Mouse (Mus musculus): ENCODE data around the gene Slc25a22. TPM values are rescaled to one million over a fixed set of nuclear protein-coding genes. Genes with fewer than 3 reads are reported as not detected.

Slc25a22 gene
- polyA plus RNA-seq, 1 experiment = 22.2 TPM

- peaks cover 94% of the 10 kb centered on the region for H3K4me1 ChIP-seq
- H3K4me3 ChIP-seq (replicated peaks) = peak overlapping the region; percentile 99
- no peaks in the 10 kb centered on the region for H3K9me3 ChIP-seq
- peaks cover 45% of the 10 kb centered on the region for H3K36me3 ChIP-seq (replicated peaks; ENCODE audit: low read length)
- peaks cover 12% of the 10 kb centered on the region for H3K27me3 ChIP-seq (replicated peaks)
- no peak for TF ChIP-seq FLI1 (IDR thresholded peaks at IDR 0.05; ENCODE audit: low read length)
- no peak for TF ChIP-seq GATA1 (IDR thresholded peaks at IDR 0.05; ENCODE audit: borderline replicate concordance, low read length)
Measured at GRCm38 (mm10) chr7:141466607-141467148, 29.0 kb upstream of the Slc25a22 start.

GRCm38 (mm10) chr7:141466045-141466394 is 28.3 kb upstream of the Slc25a22 start:
- Histone ChIP-seq H3K4me3 (replicated peaks) (peak overlapping the region; percentile 86), H3K36me3 (replicated peaks; ENCODE audit: low read length) (peaks cover 39% of the 10 kb centered on the region), H3K27me3 (replicated peaks) (peaks cover 16% of the 10 kb centered on the region), H3K9me3 (no peaks in the 10 kb centered on the region), H3K4me1 (peaks cover 95% of the 10 kb centered on the region)
- TF ChIP-seq FLI1 (IDR thresholded peaks at IDR 0.05; ENCODE audit: low read length) (no peak), GATA1 (IDR thresholded peaks at IDR 0.05; ENCODE audit: borderline replicate concordance, low read length) (no peak)

GRCm38 (mm10) chr7:141465388-141466044 is 27.8 kb upstream of the Slc25a22 start:
- Histone ChIP-seq H3K27me3 (replicated peaks) (peaks cover 20% of the 10 kb centered on the region), H3K36me3 (replicated peaks; ENCODE audit: low read length) (peaks cover 39% of the 10 kb centered on the region), H3K9me3 (no peaks in the 10 kb centered on the region), H3K4me1 (peaks cover 95% of the 10 kb centered on the region), H3K4me3 (replicated peaks) (peak overlapping the region; percentile 86)
- TF ChIP-seq FLI1 (IDR thresholded peaks at IDR 0.05; ENCODE audit: low read length) (no peak), GATA1 (IDR thresholded peaks at IDR 0.05; ENCODE audit: borderline replicate concordance, low read length) (no peak)

GRCm38 (mm10) chr7:141464603-141465201 is 27.0 kb upstream of the Slc25a22 start:
- Histone ChIP-seq H3K4me3 (replicated peaks) (peak overlapping the region; percentile 86), H3K4me1 (peaks cover 92% of the 10 kb centered on the region), H3K27me3 (replicated peaks) (peaks cover 20% of the 10 kb centered on the region), H3K9me3 (no peaks in the 10 kb centered on the region), H3K36me3 (replicated peaks; ENCODE audit: low read length) (peaks cover 39% of the 10 kb centered on the region)
- TF ChIP-seq FLI1 (IDR thresholded peaks at IDR 0.05; ENCODE audit: low read length) = no peak
- TF ChIP-seq GATA1 (IDR thresholded peaks at IDR 0.05; ENCODE audit: borderline replicate concordance, low read length) = no peak

GRCm38 (mm10) chr7:141463824-141464602 is 26.3 kb upstream of the Slc25a22 start:
- Histone ChIP-seq H3K4me1 (peaks cover 92% of the 10 kb centered on the region), H3K27me3 (replicated peaks) (peaks cover 20% of the 10 kb centered on the region)

GRCm38 (mm10) chr7:141462333-141462821 is 24.7 kb upstream of the Slc25a22 start:
- Histone ChIP-seq H3K4me1 (peaks cover 95% of the 10 kb centered on the region), H3K4me3 (replicated peaks) (peak overlapping the region; percentile 90), H3K27me3 (replicated peaks) (peaks cover 20% of the 10 kb centered on the region), H3K36me3 (replicated peaks; ENCODE audit: low read length) (peaks cover 55% of the 10 kb centered on the region), H3K9me3 (no peaks in the 10 kb centered on the region)
- TF ChIP-seq GATA1 (IDR thresholded peaks at IDR 0.05; ENCODE audit: borderline replicate concordance, low read length) (no peak), FLI1 (IDR thresholded peaks at IDR 0.05; ENCODE audit: low read length) (no peak)

More at GRCm38 (mm10) chr7:141463824-141464602, 26.3 kb upstream of the Slc25a22 start:
- H3K36me3 ChIP-seq (replicated peaks; ENCODE audit: low read length) = peaks cover 39% of the 10 kb centered on the region
- TF ChIP-seq FLI1 (IDR thresholded peaks at IDR 0.05; ENCODE audit: low read length) = no peak
- no peak for TF ChIP-seq GATA1 (IDR thresholded peaks at IDR 0.05; ENCODE audit: borderline replicate concordance, low read length)
- peak overlapping the region; percentile 86 for H3K4me3 ChIP-seq (replicated peaks)
- H3K9me3 ChIP-seq = no peaks in the 10 kb centered on the region

GRCm38 (mm10) chr7:141461521-141462332 is 24.0 kb upstream of the Slc25a22 start:
- H3K4me1 ChIP-seq = peaks cover 98% of the 10 kb centered on the region
- peak overlapping the region; percentile 90 for H3K4me3 ChIP-seq (replicated peaks)
- TF ChIP-seq GATA1 (IDR thresholded peaks at IDR 0.05; ENCODE audit: borderline replicate concordance, low read length) = no peak
- no peak for TF ChIP-seq FLI1 (IDR thresholded peaks at IDR 0.05; ENCODE audit: low read length)
- peaks cover 20% of the 10 kb centered on the region for H3K27me3 ChIP-seq (replicated peaks)
- H3K9me3 ChIP-seq = no peaks in the 10 kb centered on the region
- H3K36me3 ChIP-seq (replicated peaks; ENCODE audit: low read length) = peaks cover 61% of the 10 kb centered on the region

- TF ChIP-seq GATA1 (IDR thresholded peaks at IDR 0.05; ENCODE audit: borderline replicate concordance, low read length) (no peak), FLI1 (IDR thresholded peaks at IDR 0.05; ENCODE audit: low read length) (no peak)
- Histone ChIP-seq H3K36me3 (replicated peaks; ENCODE audit: low read length) (peaks cover 65% of the 10 kb centered on the region), H3K4me1 (peaks cover 96% of the 10 kb centered on the region), H3K9me3 (no peaks in the 10 kb centered on the region), H3K27me3 (replicated peaks) (peaks cover 20% of the 10 kb centered on the region), H3K4me3 (replicated peaks) (peak within 1 kb of the TSS; percentile 90)
Measured at GRCm38 (mm10) chr7:141460391-141461113, 22.9 kb upstream of the Slc25a22 start, which contains the start of gene Cracr2b. Gene Cracr2b (plus strand): TSS chr7:141461094.

Data from megakaryocyte, embryonic 14.5 days (primary cell).